Comparison of ENCODE assay signal across 21 mouse cellular contexts in the genomic region with DNA sequence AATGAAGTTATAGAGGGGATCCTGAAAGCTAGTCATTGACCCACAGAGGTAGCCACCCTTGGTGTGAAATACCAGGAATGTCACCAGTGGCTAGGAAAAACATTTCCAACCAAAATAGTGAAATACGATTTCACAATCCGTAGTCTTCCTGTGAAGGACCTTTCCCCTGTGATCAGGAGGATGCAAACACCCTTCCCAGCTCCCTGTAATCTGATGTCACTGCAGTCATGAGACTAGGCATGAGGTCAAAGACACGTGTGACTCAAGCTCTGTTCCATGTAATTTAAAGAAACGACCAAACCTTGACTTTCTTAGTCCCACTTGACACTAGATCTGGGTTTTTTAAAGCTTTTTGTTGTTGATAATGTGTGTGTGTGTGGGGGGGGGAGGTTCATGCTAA.
"Had no signal": no experiment of that assay in that cellular context is flagged by ENCODE, and none has a peak within 500 bp of the region (broad histone marks: within the 10 kb centered on the region; RNA-seq: fewer than 3 reads in every experiment).

No protein-coding gene starts in this region.

- H3K9me3 ChIP-seq: intestine, embryonic 15.5 days; limb, embryonic 10.5 days; limb, embryonic 13.5 days; liver, embryonic 13.5 days; midbrain, embryonic 12.5 days; midbrain, embryonic 15.5 days; neural tube, embryonic 12.5 days; neural tube, embryonic 15.5 days; stomach, embryonic 15.5 days had no signal

- ATAC-seq: intestine, embryonic 15.5 days; midbrain, embryonic 15.5 days had no signal

- H3K27me3 ChIP-seq: intestine, embryonic 15.5 days; limb, embryonic 13.5 days; liver, embryonic 13.5 days; midbrain, embryonic 12.5 days; midbrain, embryonic 15.5 days; neural tube, embryonic 12.5 days; neural tube, embryonic 15.5 days; stomach, embryonic 15.5 days had no signal

- H3K27ac ChIP-seq: intestine, embryonic 15.5 days; kidney, postnatal 0 days; layer of hippocampus, adult 2 months; limb, embryonic 10.5 days; limb, embryonic 13.5 days; liver, embryonic 13.5 days; midbrain, embryonic 12.5 days; midbrain, embryonic 15.5 days; neural tube, embryonic 12.5 days; neural tube, embryonic 15.5 days; stomach, embryonic 15.5 days had no signal

- H3K9ac ChIP-seq: intestine, embryonic 15.5 days; limb, embryonic 13.5 days; liver, embryonic 13.5 days; midbrain, embryonic 12.5 days; midbrain, embryonic 15.5 days; neural tube, embryonic 12.5 days; neural tube, embryonic 15.5 days; stomach, embryonic 15.5 days had no signal

- DNase-seq: kidney, adult 2 months; kidney, postnatal 25 days; layer of hippocampus, adult 9-11 months; liver, embryonic 13.5 days; lung, adult 2 months; lung, postnatal 14 days; lung, postnatal 4 days; right cerebral cortex, adult 18-20 months; right cerebral cortex, postnatal 14 days; right cerebral cortex, postnatal 4 days; thymus, postnatal 36 days had no signal

- H3K4me3 ChIP-seq: intestine, embryonic 15.5 days; layer of hippocampus, adult 2 months; limb, embryonic 10.5 days; limb, embryonic 13.5 days; liver, embryonic 13.5 days; midbrain, embryonic 12.5 days; midbrain, embryonic 15.5 days; neural tube, embryonic 12.5 days; neural tube, embryonic 15.5 days; stomach, embryonic 15.5 days had no signal

- H3K4me1 ChIP-seq: intestine, embryonic 15.5 days; midbrain, embryonic 12.5 days; neural tube, embryonic 12.5 days; stomach, embryonic 15.5 days had no signal

- H3K36me3 ChIP-seq: intestine, embryonic 15.5 days; limb, embryonic 13.5 days; liver, embryonic 13.5 days; midbrain, embryonic 12.5 days; midbrain, embryonic 15.5 days; neural tube, embryonic 12.5 days; neural tube, embryonic 15.5 days; stomach, embryonic 15.5 days had no signal

- H3K4me2 ChIP-seq: intestine, embryonic 15.5 days; limb, embryonic 13.5 days; liver, embryonic 13.5 days; midbrain, embryonic 12.5 days; midbrain, embryonic 15.5 days; neural tube, embryonic 12.5 days; neural tube, embryonic 15.5 days; stomach, embryonic 15.5 days had no signal
